Comparison of ENCODE assay signal across 18 mouse cellular contexts in the genomic region with DNA sequence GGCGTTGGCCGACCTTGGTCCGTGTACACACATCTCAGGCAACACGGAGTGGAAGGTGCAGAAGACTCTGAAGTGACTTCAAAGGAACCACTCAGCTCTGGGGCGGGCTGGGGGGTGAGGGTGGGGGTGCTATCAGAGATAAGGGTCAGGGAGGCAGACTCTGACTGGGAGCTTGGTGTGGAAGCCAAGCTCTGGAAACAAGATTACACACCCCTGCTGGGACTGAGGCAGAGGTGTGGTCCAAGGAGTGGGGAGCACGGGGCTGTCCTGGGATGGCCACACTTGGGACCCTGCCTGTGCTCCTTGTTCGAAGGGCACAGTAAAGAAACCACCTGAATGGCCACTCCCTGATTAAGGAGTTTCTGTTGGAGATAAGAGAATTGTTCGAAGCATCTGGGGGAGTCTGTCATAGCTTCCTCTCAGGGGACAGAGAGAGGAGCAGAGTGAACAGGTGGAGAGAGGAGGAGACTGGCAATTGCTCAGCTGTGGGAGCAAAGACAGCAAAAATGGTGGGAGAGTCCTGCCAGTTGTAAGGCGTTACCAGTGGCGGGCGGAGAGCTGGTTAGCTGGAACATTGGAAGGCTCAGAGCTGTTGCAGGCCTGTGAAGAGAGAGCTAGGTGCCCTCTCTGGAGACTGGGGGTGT. TPM values are rescaled to one million over a fixed set of nuclear protein-coding genes. Genes with fewer than 3 reads are reported as not detected.
A peak's percentile ranks its signal among the peaks of the same experiment; 100 is the strongest.
DNase-seq lines count a peak whose midpoint lies in the region; ATAC-seq and TF ChIP-seq lines count a peak whose summit lies in the region.
"Had no signal": no experiment of that assay in that cellular context is flagged by ENCODE, and none has a peak within 500 bp of the region (broad histone marks: within the 10 kb centered on the region; RNA-seq: fewer than 3 reads in every experiment).

No protein-coding gene starts in this region.

- ATAC-seq in heart, embryonic 15.5 days (replicated peaks; ENCODE audit: insufficient number of reproducible peaks, insufficient read depth, low FRiP score, low read depth) = no peak
- peak; percentile 79 for ATAC-seq in intestine, postnatal 0 days
- ATAC-seq: midbrain, embryonic 16.5 days had no signal

- H3K4me2 ChIP-seq in heart, embryonic 15.5 days = peak overlapping the region; percentile 2; the same call in 1 of the 2 replicates
- H3K4me2 ChIP-seq in intestine, postnatal 0 days (replicated peaks; ENCODE audit: low read depth) = peak overlapping the region; percentile 60
- H3K4me2 ChIP-seq: neural tube, embryonic 15.5 days had no signal

- H3K27me3 ChIP-seq in heart, embryonic 15.5 days = no peaks in the 10 kb centered on the region
- no peaks in the 10 kb centered on the region for H3K27me3 ChIP-seq in MEL (ENCODE audit: control insufficient read depth in 1 of 2, insufficient read depth in 2 of 2, low read length in 2 of 2)
- no peaks in the 10 kb centered on the region for H3K27me3 ChIP-seq in intestine, postnatal 0 days (replicated peaks; ENCODE audit: control insufficient read depth, insufficient read depth, low read length)
- no peaks in the 10 kb centered on the region for H3K27me3 ChIP-seq in small intestine, adult 2 months (ENCODE audit: control insufficient read depth, insufficient read depth, low read length)
- H3K27me3 ChIP-seq: neural tube, embryonic 15.5 days had no signal

- TF ChIP-seq CTCF in MEL (IDR thresholded peaks at IDR 0.05 in 2 of 3, conservative IDR thresholded peaks at IDR 0.05 in 1 of 3; ENCODE audit: control insufficient read depth in 1 of 3, insufficient read depth in 1 of 3, low read depth in 2 of 3, low read length in 3 of 3, poor library complexity in 1 of 3, severe bottlenecking in 1 of 3) = no peak
- no peak for TF ChIP-seq CTCF in intestine, postnatal 0 days (IDR thresholded peaks at IDR 0.05; ENCODE audit: low read depth)
- no peak for TF ChIP-seq CTCF in small intestine, adult 2 months (IDR thresholded peaks at IDR 0.05; ENCODE audit: extremely low read depth, insufficient read length, insufficient replicate concordance, low read depth, low read length)

- DNase-seq in heart, postnatal 14 days = no peak
- peak; percentile 74 for DNase-seq in MEL (ENCODE audit: low read depth, low spot score)
- DNase-seq in urinary bladder, postnatal 4 days (ENCODE audit: low spot score in 2 of 2) = no peak
- DNase-seq in cerebellum, adult 8-10 months = no peak
- DNase-seq: adrenal gland, postnatal 36 days; cerebellum, adult 11-12 months; gastrocnemius, postnatal 14 days; kidney, adult 2 months; right cerebral cortex, postnatal 14 days; thymus, adult 18-20 months had no signal

- no peak overlapping the region for H3K4me3 ChIP-seq in heart, embryonic 15.5 days
- H3K4me3 ChIP-seq in MEL (ENCODE audit: control insufficient read depth in 1 of 2, insufficient read depth in 1 of 2, low read depth in 2 of 2, low read length in 2 of 2) = peak overlapping the region in 1 of 2 experiments; percentile 22; a peak in 1 of 4 replicates
- peak overlapping the region; percentile 36; the same call in 1 of the 2 replicates for H3K4me3 ChIP-seq in intestine, postnatal 0 days (ENCODE audit: low read depth, low read length)
- peak overlapping the region; percentile 50 for H3K4me3 ChIP-seq in small intestine, adult 2 months (ENCODE audit: low read depth, low read length)
- H3K4me3 ChIP-seq: neural tube, embryonic 15.5 days had no signal

- TF ChIP-seq POLR2A in MEL (IDR thresholded peaks at IDR 0.05; ENCODE audit: control insufficient read depth in 1 of 2, insufficient read depth in 1 of 2, low read depth in 1 of 2, low read length in 2 of 2, poor library complexity in 1 of 2) = no peak
- TF ChIP-seq POLR2A in small intestine, adult 2 months (IDR thresholded peaks at IDR 0.05; ENCODE audit: low read depth, low read length) = peak; percentile 57; the same call in 1 of the 2 replicates

- peak; percentile 33 to 49; a peak in 3 of 4 replicates for TF ChIP-seq EP300 in MEL (IDR thresholded peaks at IDR 0.05; ENCODE audit: low read depth in 1 of 2, low read length in 2 of 2)

- no peaks in the 10 kb centered on the region for H3K9me3 ChIP-seq in heart, embryonic 15.5 days (replicated peaks)
- no peaks in the 10 kb centered on the region for H3K9me3 ChIP-seq in MEL (replicated peaks; ENCODE audit: insufficient read depth, low read length)
- no peaks in the 10 kb centered on the region for H3K9me3 ChIP-seq in intestine, postnatal 0 days (ENCODE audit: control insufficient read depth)
- H3K9me3 ChIP-seq: neural tube, embryonic 15.5 days had no signal

- intact Hi-C loops in heart, postnatal 14 days (cut with DNase I) = no loop called here

- peaks cover 11% of the 10 kb centered on the region for H3K4me1 ChIP-seq in heart, embryonic 15.5 days (replicated peaks)
- peaks cover 5 to 12% of the 10 kb centered on the region in 2 experiments for H3K4me1 ChIP-seq in MEL (ENCODE audit: control insufficient read depth in 1 of 2, insufficient read depth in 2 of 2, low read length in 2 of 2)
- no peaks in the 10 kb centered on the region; the same call in 1 of the 2 replicates for H3K4me1 ChIP-seq in intestine, postnatal 0 days (replicated peaks; ENCODE audit: control insufficient read depth, insufficient read depth, low read length)
- H3K4me1 ChIP-seq in small intestine, adult 2 months (ENCODE audit: control insufficient read depth, insufficient read depth, insufficient read length, low read length) = peaks cover 22% of the 10 kb centered on the region
- H3K4me1 ChIP-seq: neural tube, embryonic 15.5 days had no signal

- TF ChIP-seq RAD21 in MEL (IDR thresholded peaks at IDR 0.05; ENCODE audit: low read depth, low read length) = no peak

- H3K9ac ChIP-seq in heart, embryonic 15.5 days = no peak overlapping the region
- no peak overlapping the region for H3K9ac ChIP-seq in MEL (ENCODE audit: control insufficient read depth, low read depth, low read length, poor library complexity, severe bottlenecking)
- 0 out of 2 replicates have a peak overlapping the region, but pooled peaks have one; percentile 7 for H3K9ac ChIP-seq in intestine, postnatal 0 days (ENCODE audit: low read depth, low read length)
- H3K9ac ChIP-seq: neural tube, embryonic 15.5 days had no signal

- no peaks in the 10 kb centered on the region for H3K79me2 ChIP-seq in MEL (ENCODE audit: control insufficient read depth, insufficient read depth, low read length, poor library complexity)

- H3K27ac ChIP-seq in heart, embryonic 15.5 days = no peak overlapping the region
- H3K27ac ChIP-seq in MEL (ENCODE audit: control insufficient read depth, low read depth, low read length) = peak overlapping the region; percentile 47
- peak overlapping the region; percentile 83 for H3K27ac ChIP-seq in intestine, postnatal 0 days (ENCODE audit: low read depth, low read length)
- H3K27ac ChIP-seq in small intestine, adult 2 months (ENCODE audit: insufficient read depth, low read depth, low read length) = peak overlapping the region; percentile 95
- H3K27ac ChIP-seq: neural tube, embryonic 15.5 days had no signal

- H3K36me3 ChIP-seq in heart, embryonic 15.5 days = no peaks in the 10 kb centered on the region
- H3K36me3 ChIP-seq in MEL (ENCODE audit: control insufficient read depth in 1 of 2, insufficient read depth in 2 of 2, low read length in 2 of 2) = peaks cover 0 to 9% of the 10 kb centered on the region in 2 experiments; a peak in 2 of 4 replicates
- H3K36me3 ChIP-seq in intestine, postnatal 0 days (ENCODE audit: control insufficient read depth, insufficient read depth) = no peaks in the 10 kb centered on the region
- H3K36me3 ChIP-seq in small intestine, adult 2 months (ENCODE audit: control insufficient read depth, insufficient read depth, low read length) = peaks cover 6% of the 10 kb centered on the region; the same call in 1 of the 2 replicates
- H3K36me3 ChIP-seq: neural tube, embryonic 15.5 days had no signal

- 31% methylated on average over 11 of the region's 11 CpGs for WGBS in heart, embryonic 15.5 days
- 26% methylated on average over 11 of the region's 11 CpGs for WGBS in intestine, postnatal 0 days
- WGBS in small intestine, adult 2 months = 21% methylated on average over 11 of the region's 11 CpGs

TF ChIP-seq in MEL, 35 proteins besides CTCF, POLR2A, EP300 and RAD21 (continues in another document):
- TF ChIP-seq UBTF (IDR thresholded peaks at IDR 0.05; ENCODE audit: borderline replicate concordance, insufficient read depth, low read depth, low read length) = no peak
- TF ChIP-seq TBP (IDR thresholded peaks at IDR 0.05; ENCODE audit: low read depth, low read length) = no peak
- no peak for TF ChIP-seq SMC3 (IDR thresholded peaks at IDR 0.05; ENCODE audit: low read depth, low read length)
- no peak for TF ChIP-seq MYB (IDR thresholded peaks at IDR 0.05; ENCODE audit: low read depth, low read length)
- TF ChIP-seq TAL1 (IDR thresholded peaks at IDR 0.05; ENCODE audit: low read length) = peak; percentile 25; the same call in 1 of the 2 replicates
- no peak for TF ChIP-seq POLR2AphosphoS5 (IDR thresholded peaks at IDR 0.05; ENCODE audit: borderline replicate concordance, low read depth, low read length)
- peak; percentile 75 for TF ChIP-seq GATA1 (IDR thresholded peaks at IDR 0.05; ENCODE audit: low read depth, low read length)
- no peak for TF ChIP-seq CHD1 (IDR thresholded peaks at IDR 0.05; ENCODE audit: low read depth, low read length)
- no peak for TF ChIP-seq MEF2A (IDR thresholded peaks at IDR 0.05; ENCODE audit: extremely low read depth, insufficient replicate concordance, low read depth, low read length, poor library complexity, severe bottlenecking)
- TF ChIP-seq MAZ (IDR thresholded peaks at IDR 0.05; ENCODE audit: low read depth, low read length) = peak; percentile 50; the same call in 1 of the 2 replicates
- TF ChIP-seq ELF1 (IDR thresholded peaks at IDR 0.05; ENCODE audit: low read depth, low read length) = no peak

RNA-seq across cellular contexts. Expression of gene Pnpla1, which starts 11.1 kb away (rescaled TPM):
- not detected in 2 replicates for polyA plus RNA-seq in heart, embryonic 15.5 days (2015; fragmentation: Nextera tagmentation; extraction: Ambion mirVana)
- total RNA-seq in heart, postnatal 14 days (2021) = not detected
- 0.08 TPM in 1 of 2 replicates, not detected in the other for total RNA-seq in MEL (2012; rRNA removed)
- polyA plus RNA-seq in MEL (2012; ENCODE audit: insufficient read depth in 1 of 2, insufficient read length in 2 of 2, low read depth in 1 of 2, low replicate concordance in 2 of 2, missing spikeins in 1 of 2) = under 1 TPM in 1 of 2 experiments, not detected in 1; 0.38 TPM
- polyA plus RNA-seq in intestine, postnatal 0 days (2015; fragmentation: Nextera tagmentation; extraction: Ambion mirVana) = 0.12 and 0.20 TPM in 2 replicates
- polyA plus RNA-seq in small intestine, adult 2 months (2012; rRNA removed) = 0.46 and 0.77 TPM in 2 replicates
- total RNA-seq: liver, adult 2 months had no signal
- polyA plus RNA-seq: embryonic facial prominence, embryonic 11.5 days; forebrain, embryonic 11.5 days; kidney, adult 2 months; liver, adult 2 months; midbrain, embryonic 16.5 days had no signal

RNA-seq across cellular contexts. Expression of gene Brpf3, which starts 46.2 kb away (rescaled TPM):
- polyA plus RNA-seq in heart, embryonic 15.5 days (2015; fragmentation: Nextera tagmentation; extraction: Ambion mirVana) = 5.2 and 11.1 TPM in 2 replicates
- 10 to 100 TPM; 17.2 to 18.5 TPM for total RNA-seq in heart, postnatal 14 days (2021)
- total RNA-seq in MEL (2012; rRNA removed) = 1.7 and 2.5 TPM in 2 replicates
- 10 to 100 TPM in 1 of 2 experiments, not detected in 1; 23.7 TPM for polyA plus RNA-seq in MEL (2012; ENCODE audit: insufficient read depth in 1 of 2, insufficient read length in 2 of 2, low read depth in 1 of 2, low replicate concordance in 2 of 2, missing spikeins in 1 of 2)
- 42.9 and 44.4 TPM in 2 replicates for polyA plus RNA-seq in intestine, postnatal 0 days (2015; fragmentation: Nextera tagmentation; extraction: Ambion mirVana)
- polyA plus RNA-seq in small intestine, adult 2 months (2012; rRNA removed) = 39.3 and 109 TPM in 2 replicates
